Mouse (Mus musculus) MEL (cell line): ENCODE results near the gene Defb13. TPM values are rescaled to one million over a fixed set of nuclear protein-coding genes. Genes with fewer than 3 reads are reported as not detected.

ENCODE experiments used
- polyA plus RNA-seq, 2 experiments: library from polyadenylated mRNA; stranded (reverse) in 1 of 2; unstranded in 1 of 2; fragments of >175 nt in 1 of 2; fragments of >200 nt in 1 of 2; gene quantifications; 2 replicates each; pipeline versions ENCODE4 v1.2.1 to v1.2.4; 2012; ENCODE audit warnings: low replicate concordance in 2 of 2, low read depth in 1 of 2; ENCODE audit not compliant: insufficient read length in 2 of 2, insufficient read depth in 1 of 2, missing spikeins in 1 of 2
- total RNA-seq: library from RNA; depleted of rRNA; stranded (reverse); fragments of 300-350 nt; gene quantifications from 2 replicates; pipeline ENCODE4 v1.2.3, GENCODE M21; 2012; rRNA removed

The Defb13 gene
- total and polyA plus RNA-seq, 3 experiments: not detected

Other genes with a start within 250 kb of the Defb13 start
- not detected in 2 replicates for gene AY761184, start 243.1 kb upstream of the Defb13 start, total RNA-seq
- not detected for gene AY761184, start 243.1 kb upstream of the Defb13 start, polyA plus RNA-seq
- gene Defa24, start 212.3 kb upstream of the Defb13 start, total RNA-seq: not detected in 2 replicates
- gene Defa24, start 212.3 kb upstream of the Defb13 start, polyA plus RNA-seq: not detected
- not detected in 2 replicates for gene Defb50, start 123.2 kb upstream of the Defb13 start, total RNA-seq
- not detected for gene Defb50, start 123.2 kb upstream of the Defb13 start, polyA plus RNA-seq
- gene Defb2, start 106.8 kb upstream of the Defb13 start, total RNA-seq: not detected in 2 replicates
- gene Defb2, start 106.8 kb upstream of the Defb13 start, polyA plus RNA-seq: not detected
- not detected in 2 replicates for gene Defb10, start 87.9 kb upstream of the Defb13 start, total RNA-seq
- gene Defb10, start 87.9 kb upstream of the Defb13 start, polyA plus RNA-seq: not detected
- not detected in 2 replicates for gene Defb9, start 61.3 kb upstream of the Defb13 start, total RNA-seq
- not detected for gene Defb9, start 61.3 kb upstream of the Defb13 start, polyA plus RNA-seq
- gene Defb11, start 40.4 kb upstream of the Defb13 start, total RNA-seq: not detected in 2 replicates
- not detected for gene Defb11, start 40.4 kb upstream of the Defb13 start, polyA plus RNA-seq
- not detected in 2 replicates for gene Defb15, start 14.1 kb upstream of the Defb13 start, total RNA-seq
- gene Defb15, start 14.1 kb upstream of the Defb13 start, polyA plus RNA-seq: not detected
- gene Defb35, start 8.4 kb upstream of the Defb13 start, total RNA-seq: not detected in 2 replicates
- gene Defb35, start 8.4 kb upstream of the Defb13 start, polyA plus RNA-seq: not detected
- gene Fam90a1a, start 12.0 kb downstream of the Defb13 start, total RNA-seq: not detected in 2 replicates
- not detected for gene Fam90a1a, start 12.0 kb downstream of the Defb13 start, polyA plus RNA-seq
- gene Ccdc70, start 23.0 kb downstream of the Defb13 start, total RNA-seq: not detected in 2 replicates
- not detected for gene Ccdc70, start 23.0 kb downstream of the Defb13 start, polyA plus RNA-seq
- 28.7 and 32.5 TPM in 2 replicates for gene Atp7b, start 113.5 kb downstream of the Defb13 start, total RNA-seq
- 10 to 100 TPM in 1 of 2 experiments, not detected in 1; 29.4 TPM for gene Atp7b, start 113.5 kb downstream of the Defb13 start, polyA plus RNA-seq
- gene Alg11, start 114.0 kb downstream of the Defb13 start, total RNA-seq: 18.6 and 22.2 TPM in 2 replicates
- gene Alg11, start 114.0 kb downstream of the Defb13 start, polyA plus RNA-seq: 10 to 100 TPM; 17.2 to 55.0 TPM
- not detected in 2 replicates for gene Nek5, start 178.3 kb downstream of the Defb13 start, total RNA-seq
- gene Nek5, start 178.3 kb downstream of the Defb13 start, polyA plus RNA-seq: under 1 TPM in 1 of 2 experiments, not detected in 1; 0.04 TPM
- gene Nek3, start 219.7 kb downstream of the Defb13 start, total RNA-seq: 2.0 and 3.0 TPM in 2 replicates
- gene Nek3, start 219.7 kb downstream of the Defb13 start, polyA plus RNA-seq: 1 to 10 TPM in 1 of 2 experiments, not detected in 1; 3.5 TPM
- 25.5 and 26.4 TPM in 2 replicates for gene Ckap2, start 239.1 kb downstream of the Defb13 start, total RNA-seq
- 10 to 100 TPM in 1 of 2 experiments, not detected in 1; 33.6 TPM for gene Ckap2, start 239.1 kb downstream of the Defb13 start, polyA plus RNA-seq
- 21.7 and 23.2 TPM in 2 replicates for gene Vps36, start 246.0 kb downstream of the Defb13 start, total RNA-seq
- 10 to 100 TPM in 1 of 2 experiments, not detected in 1; 27.9 TPM for gene Vps36, start 246.0 kb downstream of the Defb13 start, polyA plus RNA-seq